Comparison of ENCODE assay signal across 8 mouse cellular contexts in the genomic region with DNA sequence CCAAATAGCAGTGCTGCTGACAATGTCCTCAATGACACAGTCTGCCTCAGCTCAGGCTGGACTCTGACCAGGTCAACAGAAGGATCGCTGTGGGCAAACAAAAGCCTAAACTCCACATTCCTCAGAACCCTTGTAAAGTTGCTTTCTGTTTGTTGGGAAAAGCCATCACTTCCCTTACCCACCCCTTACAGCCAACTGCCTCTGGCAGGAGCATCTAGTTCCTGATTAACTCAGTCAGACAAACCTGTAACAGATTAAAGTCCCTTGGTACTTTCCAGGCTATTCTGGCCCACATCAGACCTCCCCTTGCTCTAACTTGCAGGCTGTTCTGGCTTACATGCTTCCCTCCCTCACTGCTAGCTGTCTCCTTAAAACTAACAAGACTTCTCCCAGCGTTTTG.
DNase-seq lines count a peak whose midpoint lies in the region; ATAC-seq and TF ChIP-seq lines count a peak whose summit lies in the region.

No protein-coding gene starts in this region.

- no peaks in the 10 kb centered on the region for H3K9me3 ChIP-seq in midbrain, postnatal 0 days (ENCODE audit: low read length)
- H3K9me3 ChIP-seq in midbrain, embryonic 14.5 days (ENCODE audit: control insufficient read depth, low read length) = no peaks in the 10 kb centered on the region
- H3K9me3 ChIP-seq in intestine, embryonic 14.5 days (ENCODE audit: control insufficient read depth, low read length) = no peaks in the 10 kb centered on the region
- no peaks in the 10 kb centered on the region for H3K9me3 ChIP-seq in forebrain, embryonic 13.5 days (replicated peaks)

- WGBS in midbrain, postnatal 0 days = 47% methylated on average over 2 of the region's 2 CpGs
- WGBS in midbrain, embryonic 14.5 days = 52% methylated on average over 2 of the region's 2 CpGs
- 10% methylated on average over 2 of the region's 2 CpGs for WGBS in intestine, embryonic 14.5 days
- 6% methylated on average over 2 of the region's 2 CpGs for WGBS in liver, adult 2 months
- 54% methylated on average over 2 of the region's 2 CpGs for WGBS in forebrain, embryonic 13.5 days

- no peak overlapping the region for H3K4me3 ChIP-seq in midbrain, postnatal 0 days (ENCODE audit: low read depth, low read length)
- H3K4me3 ChIP-seq in midbrain, embryonic 14.5 days (replicated peaks; ENCODE audit: low read depth, low read length) = no peak overlapping the region
- no peak overlapping the region for H3K4me3 ChIP-seq in intestine, embryonic 14.5 days (ENCODE audit: low read depth, low read length)
- no peak overlapping the region for H3K4me3 ChIP-seq in liver, adult 2 months (ENCODE audit: insufficient read depth, low read depth, low read length)
- H3K4me3 ChIP-seq in forebrain, embryonic 13.5 days = no peak overlapping the region

- no peaks in the 10 kb centered on the region for H3K79me2 ChIP-seq in liver, adult 2 months (ENCODE audit: control insufficient read depth, insufficient read depth, low read length)

- H3K9ac ChIP-seq in midbrain, postnatal 0 days (replicated peaks; ENCODE audit: low read length, poor library complexity, severe bottlenecking) = no peak overlapping the region
- no peak overlapping the region for H3K9ac ChIP-seq in midbrain, embryonic 14.5 days (replicated peaks; ENCODE audit: low read length)
- no peak overlapping the region for H3K9ac ChIP-seq in intestine, embryonic 14.5 days (ENCODE audit: low read length)
- H3K9ac ChIP-seq in liver, adult 2 months (ENCODE audit: low read depth, low read length) = no peak overlapping the region
- H3K9ac ChIP-seq in forebrain, embryonic 13.5 days = no peak overlapping the region

- no peak for ATAC-seq in midbrain, postnatal 0 days (ENCODE audit: low FRiP score)
- ATAC-seq in midbrain, embryonic 14.5 days (ENCODE audit: low FRiP score, low TSS enrichment) = no peak
- ATAC-seq in intestine, embryonic 14.5 days (replicated peaks; ENCODE audit: low FRiP score, low TSS enrichment, low read depth) = peak; percentile 82
- ATAC-seq in forebrain, embryonic 13.5 days = no peak

- H3K4me1 ChIP-seq in midbrain, postnatal 0 days (ENCODE audit: insufficient read depth, low read length) = no peaks in the 10 kb centered on the region
- H3K4me1 ChIP-seq in midbrain, embryonic 14.5 days (ENCODE audit: control insufficient read depth, insufficient read depth, low read length) = no peaks in the 10 kb centered on the region
- no peaks in the 10 kb centered on the region; the same call in none of the 2 replicates for H3K4me1 ChIP-seq in intestine, embryonic 14.5 days (replicated peaks; ENCODE audit: control insufficient read depth, insufficient read depth, low read length)
- peaks cover 10% of the 10 kb centered on the region for H3K4me1 ChIP-seq in liver, adult 2 months (ENCODE audit: control insufficient read depth, insufficient read depth, low read length)
- no peaks in the 10 kb centered on the region for H3K4me1 ChIP-seq in forebrain, embryonic 13.5 days

- peak; percentile 41 for DNase-seq in midbrain, postnatal 0 days (ENCODE audit: low spot score)
- DNase-seq in midbrain, embryonic 14.5 days = no peak
- DNase-seq in intestine, embryonic 14.5 days (ENCODE audit: low spot score) = no peak
- peak; percentile 88 for DNase-seq in liver, adult 2 months (ENCODE audit: extremely low read depth, low read depth, low spot score)
- no peak for DNase-seq in left cerebral cortex, adult 9 months (ENCODE audit: low spot score in 2 of 2)
- no peak for DNase-seq in cerebellum, adult 11-12 months
- no peak for DNase-seq in cerebellum, adult 11 months

- no peak for TF ChIP-seq CTCF in midbrain, postnatal 0 days (IDR thresholded peaks at IDR 0.05)
- TF ChIP-seq CTCF in liver, adult 2 months (IDR thresholded peaks at IDR 0.05; ENCODE audit: low read depth, low read length) = no peak

- TF ChIP-seq POLR2A in liver, adult 2 months (IDR thresholded peaks at IDR 0.05; ENCODE audit: extremely low read depth, insufficient read depth, low read length) = no peak

- H3K27me3 ChIP-seq in midbrain, postnatal 0 days (ENCODE audit: insufficient read depth, low read length) = no peaks in the 10 kb centered on the region
- H3K27me3 ChIP-seq in midbrain, embryonic 14.5 days (ENCODE audit: control insufficient read depth, insufficient read depth, low read length) = no peaks in the 10 kb centered on the region
- H3K27me3 ChIP-seq in intestine, embryonic 14.5 days (replicated peaks; ENCODE audit: control insufficient read depth, insufficient read depth, low read length) = no peaks in the 10 kb centered on the region
- H3K27me3 ChIP-seq in liver, adult 2 months (ENCODE audit: control insufficient read depth, insufficient read depth, low read length) = no peaks in the 10 kb centered on the region
- H3K27me3 ChIP-seq in forebrain, embryonic 13.5 days = no peaks in the 10 kb centered on the region

- no peak overlapping the region for H3K4me2 ChIP-seq in midbrain, postnatal 0 days (ENCODE audit: low read depth, low read length, poor library complexity, severe bottlenecking)
- no peak overlapping the region for H3K4me2 ChIP-seq in midbrain, embryonic 14.5 days (ENCODE audit: low read length)
- H3K4me2 ChIP-seq in intestine, embryonic 14.5 days (ENCODE audit: low read length) = no peak overlapping the region
- no peak overlapping the region for H3K4me2 ChIP-seq in forebrain, embryonic 13.5 days

- H3K27ac ChIP-seq in midbrain, postnatal 0 days (ENCODE audit: low read depth, low read length) = no peak overlapping the region
- H3K27ac ChIP-seq in midbrain, embryonic 14.5 days (replicated peaks; ENCODE audit: low read depth, low read length) = no peak overlapping the region
- peak overlapping the region; percentile 43; the same call in 1 of the 2 replicates for H3K27ac ChIP-seq in intestine, embryonic 14.5 days (ENCODE audit: low read depth)
- H3K27ac ChIP-seq in liver, adult 2 months (replicated peaks; ENCODE audit: insufficient read depth, low read depth, low read length) = peak overlapping the region; percentile 76
- H3K27ac ChIP-seq in forebrain, embryonic 13.5 days = no peak overlapping the region

- no peaks in the 10 kb centered on the region for H3K36me3 ChIP-seq in midbrain, postnatal 0 days (ENCODE audit: insufficient read depth, low read length)
- no peaks in the 10 kb centered on the region for H3K36me3 ChIP-seq in midbrain, embryonic 14.5 days (ENCODE audit: control insufficient read depth, insufficient read depth, low read length)
- H3K36me3 ChIP-seq in intestine, embryonic 14.5 days (ENCODE audit: control insufficient read depth, insufficient read depth, low read length) = no peaks in the 10 kb centered on the region
- H3K36me3 ChIP-seq in liver, adult 2 months (ENCODE audit: control insufficient read depth, insufficient read depth, low read length) = no peaks in the 10 kb centered on the region
- H3K36me3 ChIP-seq in forebrain, embryonic 13.5 days (ENCODE audit: poor library complexity, severe bottlenecking) = no peaks in the 10 kb centered on the region

Comparison
In these comparisons a context has a peak if more than half of its experiments do, and no peak if none do; other contexts are left out.
1. DNase-seq: peak in midbrain, postnatal 0 days (single experiment) and liver, adult 2 months (single experiment); none in midbrain, embryonic 14.5 days (single experiment), intestine, embryonic 14.5 days (single experiment), left cerebral cortex, adult 9 months (0 of 2), cerebellum, adult 11-12 months (single experiment) and cerebellum, adult 11 months (single experiment).
2. H3K27ac ChIP-seq: peak in intestine, embryonic 14.5 days (single experiment) and liver, adult 2 months (single experiment); none in midbrain, postnatal 0 days (single experiment), midbrain, embryonic 14.5 days (single experiment) and forebrain, embryonic 13.5 days (single experiment).